Mouse (Mus musculus): ENCODE results near the gene Ttll8. TPM values are rescaled to one million over a fixed set of nuclear protein-coding genes. Genes with fewer than 3 reads are reported as not detected.

Gene Ttll8
- polyA plus RNA-seq, 1 experiment from 2014 or later: 0.17 TPM

GRCm38 (mm10) chr15:88864270-88865030 lies 89.8 kb downstream of the Ttll8 start:
- WGBS: 42% methylated on average over 22 of the region's 22 CpGs
- peak; percentile 7; the same call in 1 of the 2 replicates for ATAC-seq (ENCODE audit: low FRiP score)
- peak overlapping the region; percentile 95 for H3K4me3 ChIP-seq (replicated peaks)

GRCm38 (mm10) chr15:88863695-88864231 lies 90.5 kb downstream of the Ttll8 start:
- Histone ChIP-seq H3K27ac (replicated peaks) (peak overlapping the region; percentile 99), H3K36me3 (peaks cover 25% of the 10 kb centered on the region), H3K9me3 (replicated peaks) (no peaks in the 10 kb centered on the region), H3K27me3 (replicated peaks) (no peaks in the 10 kb centered on the region), H3K4me3 (replicated peaks) (peak overlapping the region; percentile 95), H3K4me2 (peak overlapping the region; percentile 92), H3K9ac (replicated peaks) (peak overlapping the region; percentile 87), H3K4me1 (peaks cover 32% of the 10 kb centered on the region)
- under 1% methylated on average over 36 of the region's 39 CpGs for WGBS
- ATAC-seq (ENCODE audit: low FRiP score): peak; percentile 74

More at GRCm38 (mm10) chr15:88864270-88865030, 89.8 kb downstream of the Ttll8 start:
- H3K4me2 ChIP-seq: peak overlapping the region; percentile 92
- H3K27me3 ChIP-seq (replicated peaks): no peaks in the 10 kb centered on the region
- peak overlapping the region; percentile 99 for H3K27ac ChIP-seq (replicated peaks)
- H3K9me3 ChIP-seq (replicated peaks): no peaks in the 10 kb centered on the region
- peak overlapping the region; percentile 87 for H3K9ac ChIP-seq (replicated peaks)
- H3K36me3 ChIP-seq: peaks cover 25% of the 10 kb centered on the region
- peaks cover 32% of the 10 kb centered on the region for H3K4me1 ChIP-seq

GRCm38 (mm10) chr15:88862881-88863694 lies 91.1 kb downstream of the Ttll8 start:
- Histone ChIP-seq H3K9ac (replicated peaks) (peak overlapping the region; percentile 87), H3K4me2 (peak overlapping the region; percentile 92), H3K27ac (replicated peaks) (peak overlapping the region; percentile 99), H3K4me3 (replicated peaks) (peak overlapping the region; percentile 95), H3K27me3 (replicated peaks) (no peaks in the 10 kb centered on the region), H3K36me3 (peaks cover 25% of the 10 kb centered on the region), H3K9me3 (replicated peaks) (no peaks in the 10 kb centered on the region), H3K4me1 (peaks cover 32% of the 10 kb centered on the region)
- ATAC-seq (ENCODE audit: low FRiP score): peak; percentile 2; the same call in 1 of the 2 replicates
- WGBS: 0% methylated on average over 96 of the region's 98 CpGs

- no peaks in the 10 kb centered on the region for H3K9me3 ChIP-seq (replicated peaks)
- under 1% methylated on average over 101 of the region's 107 CpGs for WGBS
- peak within 1 kb of the TSS; percentile 95 for H3K4me3 ChIP-seq (replicated peaks)
- H3K27me3 ChIP-seq (replicated peaks): no peaks in the 10 kb centered on the region
- peak within 1 kb of the TSS; percentile 99 for H3K27ac ChIP-seq (replicated peaks)
- peaks cover 32% of the 10 kb centered on the region for H3K4me1 ChIP-seq
- ATAC-seq (ENCODE audit: low FRiP score): peak; percentile 81
- H3K9ac ChIP-seq (replicated peaks): peak within 1 kb of the TSS; percentile 87
- H3K36me3 ChIP-seq: peaks cover 20% of the 10 kb centered on the region
- peak within 1 kb of the TSS; percentile 92 for H3K4me2 ChIP-seq
These were observed 92.2 kb downstream of the Ttll8 start, which contains the start of gene Pim3 for GRCm38 (mm10) chr15:88861772-88862622. Gene Pim3 (plus strand): TSS chr15:88862186.

GRCm38 (mm10) chr15:88860781-88861180 lies 93.4 kb downstream of the Ttll8 start:
- ATAC-seq (ENCODE audit: low FRiP score): no peak
- no peak overlapping the region for H3K9ac ChIP-seq (replicated peaks)
- peaks cover 10% of the 10 kb centered on the region for H3K36me3 ChIP-seq
- no peaks in the 10 kb centered on the region for H3K9me3 ChIP-seq (replicated peaks)
- H3K4me3 ChIP-seq (replicated peaks): 0 out of 2 replicates have a peak overlapping the region, but pooled peaks have one; percentile 95
- H3K4me2 ChIP-seq: no peak overlapping the region
- peaks cover 26% of the 10 kb centered on the region for H3K4me1 ChIP-seq
- no peaks in the 10 kb centered on the region for H3K27me3 ChIP-seq (replicated peaks)
- H3K27ac ChIP-seq (replicated peaks): no peak overlapping the region
- 94% methylated on average over 3 of the region's 3 CpGs for WGBS

- H3K9ac ChIP-seq (replicated peaks): no peak overlapping the region
- no peak for ATAC-seq (ENCODE audit: low FRiP score)
- 75% methylated on average over 8 of the region's 8 CpGs for WGBS
These were observed 94.8 kb downstream of the Ttll8 start for GRCm38 (mm10) chr15:88859206-88859970.

GRCm38 (mm10) chr15:88858707-88859106 lies 95.5 kb downstream of the Ttll8 start:
- 75% methylated on average over 2 of the region's 2 CpGs for WGBS
- H3K9ac ChIP-seq (replicated peaks): no peak overlapping the region
- peaks cover 9% of the 10 kb centered on the region for H3K4me1 ChIP-seq
- no peaks in the 10 kb centered on the region for H3K27me3 ChIP-seq (replicated peaks)
- H3K36me3 ChIP-seq: no peaks in the 10 kb centered on the region
- no peaks in the 10 kb centered on the region for H3K9me3 ChIP-seq (replicated peaks)
- H3K4me3 ChIP-seq (replicated peaks): no peak overlapping the region
- H3K27ac ChIP-seq (replicated peaks): no peak overlapping the region
- no peak overlapping the region for H3K4me2 ChIP-seq
- no peak for ATAC-seq (ENCODE audit: low FRiP score)

More at GRCm38 (mm10) chr15:88859206-88859970, 94.8 kb downstream of the Ttll8 start:
- Histone ChIP-seq H3K4me3 (replicated peaks) (no peak overlapping the region), H3K36me3 (no peaks in the 10 kb centered on the region), H3K4me2 (no peak overlapping the region), H3K27me3 (replicated peaks) (no peaks in the 10 kb centered on the region), H3K4me1 (peaks cover 16% of the 10 kb centered on the region), H3K9me3 (replicated peaks) (no peaks in the 10 kb centered on the region), H3K27ac (replicated peaks) (no peak overlapping the region)

- ATAC-seq (ENCODE audit: low FRiP score): no peak
- no peak overlapping the region for H3K27ac ChIP-seq (replicated peaks)
- no peaks in the 10 kb centered on the region for H3K27me3 ChIP-seq (replicated peaks)
- H3K4me3 ChIP-seq (replicated peaks): no peak overlapping the region
- no peak overlapping the region for H3K4me2 ChIP-seq
- no peak overlapping the region for H3K9ac ChIP-seq (replicated peaks)
- peaks cover 9% of the 10 kb centered on the region for H3K4me1 ChIP-seq
- H3K36me3 ChIP-seq: no peaks in the 10 kb centered on the region
- WGBS: 92% methylated on average over 3 of the region's 3 CpGs
- H3K9me3 ChIP-seq (replicated peaks): no peaks in the 10 kb centered on the region
These were observed 96.1 kb downstream of the Ttll8 start for GRCm38 (mm10) chr15:88858141-88858541.

- H3K27me3 ChIP-seq (replicated peaks): no peaks in the 10 kb centered on the region
- WGBS: 95% methylated on average over 7 of the region's 7 CpGs
- H3K4me3 ChIP-seq (replicated peaks): no peak overlapping the region
- no peaks in the 10 kb centered on the region for H3K9me3 ChIP-seq (replicated peaks)
- no peak for ATAC-seq (ENCODE audit: low FRiP score)
- no peaks in the 10 kb centered on the region for H3K36me3 ChIP-seq
- no peak overlapping the region for H3K4me2 ChIP-seq
- H3K27ac ChIP-seq (replicated peaks): no peak overlapping the region
- peaks cover 9% of the 10 kb centered on the region for H3K4me1 ChIP-seq
- H3K9ac ChIP-seq (replicated peaks): no peak overlapping the region
These were observed 96.9 kb downstream of the Ttll8 start for GRCm38 (mm10) chr15:88857361-88857760.

GRCm38 (mm10) chr15:88856613-88857012 lies 97.6 kb downstream of the Ttll8 start:
- WGBS: 84% methylated on average over 5 of the region's 5 CpGs
- H3K9ac ChIP-seq (replicated peaks): no peak overlapping the region
- H3K27ac ChIP-seq (replicated peaks): no peak overlapping the region
- H3K36me3 ChIP-seq: no peaks in the 10 kb centered on the region
- no peak overlapping the region for H3K4me2 ChIP-seq
- H3K4me3 ChIP-seq (replicated peaks): no peak overlapping the region
- H3K4me1 ChIP-seq: peaks cover 8% of the 10 kb centered on the region
- H3K9me3 ChIP-seq (replicated peaks): no peaks in the 10 kb centered on the region
- H3K27me3 ChIP-seq (replicated peaks): no peaks in the 10 kb centered on the region
- no peak for ATAC-seq (ENCODE audit: low FRiP score)

All from neural tube, embryonic 15.5 days (tissue).